Mouse (Mus musculus) megakaryocyte progenitor cell, adult 5-6 weeks (primary cell): ENCODE data around the gene Prph. TPM values are rescaled to one million over a fixed set of nuclear protein-coding genes. Genes with fewer than 3 reads are reported as not detected.
"Not testable (repeated sequence)": the region's sequence is repeated elsewhere in the genome, so short reads cannot be mapped to it uniquely, and the experiment has no call there.

Source experiments
- ATAC-seq: replicated peaks from 2 replicates; pipeline ENCODE4 v1.8.0; 2016; ENCODE audit warnings: mild to moderate bottlenecking, moderate TSS enrichment, inconsistent platforms; ENCODE audit not compliant: poor library complexity
- total RNA-seq, 2 experiments: library from RNA; stranded (forward) in 1 of 2; stranded (reverse) in 1 of 2; fragments of 157-497, 149-512 nt in 1 of 2; fragments of 200-1000 nt in 1 of 2; gene quantifications; 2 replicates each; pipeline versions ENCODE4 v1.2.3 to v1.2.4; 2015 to 2017

Gene Prph
- total RNA-seq, 2 experiments from 2014 or later: 0.07 TPM; not detected in 1

DNA sequence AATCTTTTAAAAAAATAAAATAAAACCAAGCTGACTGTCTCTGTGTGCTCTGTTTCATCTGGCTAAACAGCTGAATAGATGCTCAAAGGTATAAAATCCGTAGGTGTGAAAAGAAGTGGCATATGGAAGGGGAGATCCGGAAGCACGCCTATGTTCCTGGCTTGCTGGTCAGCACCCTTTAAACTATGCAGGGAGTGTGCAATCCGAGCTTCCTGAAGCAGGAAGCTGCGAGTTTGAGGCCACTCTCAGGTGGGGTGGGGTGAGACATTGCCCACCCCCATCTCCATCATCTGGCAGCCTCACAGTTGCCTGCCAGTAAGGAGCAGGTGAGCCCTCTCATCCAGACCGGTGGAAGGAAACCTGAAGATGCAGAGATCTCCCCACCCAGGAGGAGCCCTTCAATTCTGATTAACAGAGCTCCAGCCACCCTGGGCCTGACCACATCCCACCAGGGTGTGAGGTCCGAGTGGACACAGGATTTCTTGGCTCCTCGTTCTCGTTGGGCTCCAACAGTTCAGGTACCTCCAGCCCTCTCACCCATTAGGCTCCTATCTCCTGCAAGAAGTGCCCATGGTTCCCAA lies 19.1 kb downstream of the Prph start, which contains the start of gene Troap:
Gene Troap, plus strand, starts transcription at position 557 of the 581 bp plus-strand sequence.
- no peak for ATAC-seq

DNA sequence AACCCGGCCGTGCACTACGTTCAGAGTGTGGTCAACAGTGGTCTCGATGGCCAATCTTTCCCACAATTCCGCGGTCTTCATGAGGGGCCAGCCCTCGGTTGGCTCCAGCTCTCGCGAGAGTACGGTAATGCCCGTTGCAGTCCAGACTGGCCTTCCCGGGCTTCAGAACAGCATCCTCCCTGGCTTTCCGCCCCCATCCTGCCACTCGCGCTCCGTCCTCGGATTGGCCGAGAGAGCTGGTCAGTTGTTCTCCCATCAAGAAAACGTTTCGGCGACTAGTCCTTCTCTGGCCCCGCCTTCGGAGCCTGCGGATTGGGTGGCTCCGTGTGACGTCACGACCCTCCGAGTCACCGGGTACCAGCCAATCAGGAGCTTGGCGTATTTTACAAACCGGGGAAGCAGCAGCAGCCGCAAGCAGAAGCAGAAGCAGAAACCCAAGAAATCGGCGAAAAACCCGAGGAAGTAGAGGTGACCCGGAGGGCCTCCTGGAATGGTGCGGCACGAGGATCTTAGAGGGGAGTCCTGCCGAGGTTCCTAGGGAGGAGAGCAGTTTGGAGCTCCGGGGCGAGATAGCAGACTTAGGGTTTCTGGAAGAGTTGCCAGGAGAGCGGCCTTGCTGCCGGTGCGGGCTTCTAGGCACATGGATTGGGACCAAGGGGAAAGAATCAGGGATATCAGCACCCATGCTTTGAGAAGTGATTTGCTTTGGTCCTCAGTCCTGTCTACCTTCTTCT lies 19.8 kb downstream of the Prph start:
- ATAC-seq: peak; percentile 96

DNA sequence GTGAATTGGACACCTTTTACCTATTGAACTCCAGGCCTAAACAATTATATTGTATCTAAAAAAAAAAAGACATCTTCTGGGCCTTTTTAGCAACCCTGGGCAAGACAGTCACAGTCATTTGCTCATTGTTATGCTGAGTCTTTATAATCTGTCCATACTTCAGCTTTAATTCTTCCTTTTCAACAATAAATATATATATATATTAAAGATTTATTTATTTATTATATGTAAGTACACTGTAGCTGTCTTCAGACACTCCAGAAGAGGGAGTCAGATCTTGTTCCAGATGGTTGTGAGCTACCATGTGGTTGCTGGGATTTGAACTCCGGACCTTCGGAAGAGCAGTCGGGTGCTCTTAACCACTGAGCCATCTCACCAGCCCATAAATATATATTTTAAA lies 21.0 kb downstream of the Prph start:
- not testable (repeated sequence) for ATAC-seq

DNA sequence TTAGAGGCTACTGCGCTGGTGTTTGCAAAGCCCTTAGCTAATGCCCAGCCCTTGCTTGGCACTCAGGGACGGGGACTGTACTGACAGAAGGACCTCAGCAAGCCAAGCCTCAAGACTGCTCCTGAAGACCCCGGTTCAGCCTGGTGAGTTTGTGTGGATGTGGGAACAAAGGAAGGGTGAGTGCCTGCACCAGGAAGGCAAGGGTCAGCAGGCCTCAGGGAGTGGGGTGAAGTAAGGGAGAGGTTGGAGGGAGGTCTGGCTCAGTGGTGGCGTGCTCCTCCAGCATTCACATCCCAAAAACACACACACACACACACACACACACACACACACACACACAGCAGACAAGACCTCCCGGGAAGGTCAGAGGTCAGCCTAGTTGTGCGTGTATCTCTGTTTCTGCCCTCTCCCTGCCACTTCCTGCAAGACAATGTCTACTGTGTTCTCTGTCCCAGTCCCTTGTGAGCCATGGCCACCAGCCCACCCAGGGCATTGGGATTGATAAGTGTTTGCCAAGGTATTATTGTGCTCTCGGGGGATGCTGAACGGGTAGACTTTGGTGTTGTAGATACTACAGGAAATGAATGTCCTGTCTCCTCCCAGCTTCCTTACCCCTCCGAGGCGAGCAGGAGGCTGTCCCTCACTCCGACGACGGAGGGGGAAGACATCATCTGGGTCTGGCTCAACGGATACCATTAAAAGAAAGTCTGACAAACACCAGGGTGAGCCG lies 23.4 kb downstream of the Prph start:
- no peak for ATAC-seq

DNA sequence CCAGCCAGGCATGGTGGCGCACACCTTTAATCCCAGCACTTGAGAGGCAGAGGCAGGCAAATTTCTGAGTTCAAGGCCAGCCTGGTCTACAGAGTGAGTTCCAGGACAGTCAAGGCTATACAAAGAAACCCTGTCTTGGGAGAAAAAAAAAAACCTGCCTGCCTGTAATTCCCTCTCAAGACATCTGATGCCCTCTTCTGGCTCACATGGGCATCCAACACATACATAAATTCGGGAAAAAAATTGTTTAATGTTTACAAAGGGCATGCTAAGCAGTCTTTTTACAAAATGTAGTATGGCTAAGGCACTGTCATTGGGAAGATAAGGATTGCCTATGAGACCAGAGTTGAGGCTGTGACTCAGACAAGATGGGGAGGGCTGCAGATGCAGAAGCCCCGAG lies 24.8 kb downstream of the Prph start:
- ATAC-seq: no peak

DNA sequence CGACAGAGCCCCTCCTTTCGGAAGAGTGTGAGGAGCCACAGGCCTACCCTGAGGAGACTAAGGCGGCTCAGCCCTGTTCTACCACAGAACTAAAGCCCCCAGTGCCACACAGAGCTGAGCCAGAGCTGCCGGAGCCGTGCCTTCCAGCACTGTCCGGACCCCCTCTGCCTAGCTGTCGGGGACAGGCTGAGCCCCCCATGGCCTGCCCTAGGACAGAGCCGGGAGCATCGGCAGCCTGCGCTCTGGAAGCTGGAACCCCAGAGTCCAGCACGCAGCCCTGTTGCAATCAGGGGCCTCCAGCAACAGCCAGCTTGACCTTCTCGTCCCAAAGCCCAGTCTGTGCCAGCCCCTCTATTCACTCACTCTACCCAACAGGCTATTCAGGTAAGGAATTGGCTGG lies 27.3 kb downstream of the Prph start:
- ATAC-seq: no peak

DNA sequence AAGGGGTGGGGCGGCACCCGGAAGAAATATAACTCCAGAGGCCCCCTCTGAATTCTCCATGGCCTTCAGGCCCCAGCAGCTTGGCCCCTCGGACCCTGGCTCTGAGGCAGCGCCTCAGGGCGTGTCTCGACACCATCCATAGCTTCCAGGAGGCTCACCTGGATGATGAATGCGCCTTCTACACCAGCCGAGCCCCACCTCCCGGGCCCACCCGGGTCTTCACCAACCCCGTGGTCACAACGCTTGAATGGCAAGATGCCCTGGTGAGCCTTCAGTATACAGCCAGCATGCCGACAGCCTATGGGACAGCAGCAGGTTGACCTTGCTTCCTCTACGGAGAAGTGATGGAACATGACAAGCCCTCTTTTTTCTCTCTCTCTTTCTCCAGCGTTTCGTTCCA lies 27.9 kb downstream of the Prph start:
- ATAC-seq: no peak

DNA sequence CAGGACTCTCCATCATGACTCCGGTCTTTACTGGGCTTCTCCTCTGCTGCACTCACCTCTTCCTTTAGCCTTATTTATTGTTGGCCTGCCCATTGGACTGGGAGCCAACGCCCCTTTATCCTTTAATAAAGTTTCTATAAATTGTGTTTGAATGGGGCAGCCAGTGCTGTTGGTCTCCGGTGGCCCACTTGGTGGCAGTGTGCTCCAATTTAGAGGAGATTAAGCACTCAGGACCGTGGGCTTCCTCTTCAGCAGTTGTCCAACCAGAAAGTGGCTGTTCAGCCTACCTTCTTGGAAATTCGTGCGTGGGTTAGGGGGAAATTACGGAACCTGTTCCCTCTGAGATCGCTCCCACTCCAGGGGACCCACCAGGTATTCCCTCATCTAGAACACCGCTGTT lies 28.3 kb downstream of the Prph start:
- ATAC-seq: peak; percentile 70

DNA sequence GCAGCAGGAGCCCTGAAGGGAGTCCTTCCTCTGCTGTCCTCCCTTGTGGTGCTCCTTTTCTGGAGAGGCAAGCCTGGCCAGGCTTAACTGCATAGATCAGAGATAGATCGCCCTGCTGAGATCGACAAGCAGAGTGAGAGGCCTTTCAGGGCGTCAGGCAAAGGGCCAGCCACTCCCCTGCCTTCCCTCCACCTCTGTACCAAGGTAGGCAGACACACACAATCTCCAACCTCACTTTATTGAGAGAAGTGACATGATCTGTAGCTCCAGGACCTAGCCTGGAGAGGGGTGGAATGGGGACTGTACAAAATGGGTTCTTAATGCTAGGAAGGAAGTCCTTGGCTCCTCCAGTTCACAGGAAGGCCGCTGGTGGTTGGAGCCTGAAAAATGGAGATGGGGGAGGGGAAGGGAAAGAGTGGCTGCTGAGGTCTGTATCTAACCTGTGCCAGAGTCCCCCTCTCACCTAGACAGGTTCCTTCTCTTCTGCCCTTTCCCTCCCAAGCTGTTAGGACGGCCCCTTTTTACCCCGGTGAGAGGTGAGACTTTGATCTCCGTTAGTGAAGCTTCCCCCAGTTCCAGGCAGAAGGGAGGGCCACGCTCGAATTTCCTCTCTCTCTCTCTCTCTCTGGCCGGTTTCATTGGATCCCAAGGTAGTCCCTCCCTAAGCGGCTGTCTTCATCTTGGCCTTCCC lies 29.0 kb downstream of the Prph start:
- ATAC-seq: no peak

DNA sequence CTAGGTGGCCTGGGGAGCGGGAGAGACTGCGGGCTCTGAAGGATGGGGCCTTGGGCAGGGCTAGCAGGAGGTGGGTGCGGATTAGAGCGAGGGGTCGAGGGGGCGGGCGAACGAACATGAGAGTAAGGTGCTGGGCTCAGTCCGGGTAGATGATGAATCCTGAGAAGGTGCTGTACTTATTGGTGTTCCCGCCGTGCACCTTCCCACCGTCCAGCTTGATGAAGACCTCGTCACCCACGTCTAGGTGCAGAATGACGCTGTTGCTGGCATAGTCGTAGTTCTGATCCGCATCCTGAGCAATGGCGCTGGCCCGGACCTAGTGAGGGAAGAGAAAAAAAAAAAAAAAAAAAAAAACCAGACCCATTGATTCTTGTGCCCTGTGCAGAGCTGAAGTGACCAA lies 29.6 kb downstream of the Prph start:
- ATAC-seq: no peak

DNA sequence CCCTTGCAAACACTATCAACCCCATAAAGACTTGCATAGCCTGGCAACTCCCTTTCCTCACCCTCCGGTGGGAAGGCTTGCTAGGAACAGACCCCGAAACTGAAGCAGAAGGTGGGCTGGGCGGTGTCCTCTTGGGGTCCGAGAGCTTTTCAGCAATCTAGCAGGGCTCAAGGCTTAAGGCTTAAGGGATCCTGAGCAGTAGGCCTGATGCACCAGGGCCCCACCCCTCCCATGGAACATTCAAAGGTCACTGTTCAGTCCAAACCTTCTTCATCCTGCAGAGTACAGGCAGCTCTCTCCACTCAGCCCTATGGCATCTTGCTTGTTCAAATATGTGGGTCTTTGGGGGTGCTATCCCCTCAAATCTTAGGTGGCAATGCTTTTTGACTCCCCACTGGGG lies 31.0 kb downstream of the Prph start:
- no peak for ATAC-seq

DNA sequence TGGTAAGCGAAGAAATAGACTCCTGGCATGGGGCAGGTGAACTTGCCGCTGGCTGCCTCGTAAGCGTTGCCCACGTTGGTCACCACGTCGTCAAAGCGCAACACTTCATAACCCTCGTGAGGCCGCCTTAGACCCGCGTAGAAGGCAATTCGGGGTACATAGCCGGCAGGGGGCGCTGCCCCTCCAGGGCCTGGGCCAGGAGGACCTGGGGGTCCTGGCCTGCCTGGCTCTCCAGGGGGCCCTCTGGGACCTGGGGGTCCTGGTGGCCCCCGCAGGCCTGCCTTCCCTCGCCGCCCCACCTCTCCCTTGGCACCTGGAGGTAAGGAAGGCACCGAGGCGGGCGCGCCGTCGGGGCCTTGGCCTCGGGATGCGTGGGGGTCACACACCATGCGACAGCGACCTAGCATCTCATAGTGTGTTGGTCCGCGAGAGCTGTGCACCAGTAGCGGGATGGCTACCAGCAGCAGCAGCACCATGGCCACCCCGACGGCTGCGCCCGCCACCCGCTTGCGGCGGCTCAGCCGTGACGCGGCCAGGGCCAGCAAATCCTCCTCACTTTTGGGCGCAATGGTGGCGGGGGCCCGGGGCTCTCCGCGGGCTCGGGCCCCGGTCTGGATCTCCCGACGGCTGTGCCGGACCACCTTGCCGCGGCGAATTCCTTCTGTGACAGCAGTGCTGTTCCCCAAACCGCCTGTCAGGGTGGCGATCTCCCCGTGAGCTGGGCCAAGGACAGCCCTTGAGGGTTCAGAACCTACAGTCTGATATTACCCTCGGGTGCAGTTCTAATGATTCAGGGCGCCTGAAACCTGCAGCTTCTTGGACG lies 32.5 kb downstream of the Prph start, which contains the start of gene C1ql4:
Gene C1ql4, minus strand, starts transcription at position 565 of the 823 bp plus-strand sequence.
- ATAC-seq: peak; percentile 35; the same call in 1 of the 2 replicates

DNA sequence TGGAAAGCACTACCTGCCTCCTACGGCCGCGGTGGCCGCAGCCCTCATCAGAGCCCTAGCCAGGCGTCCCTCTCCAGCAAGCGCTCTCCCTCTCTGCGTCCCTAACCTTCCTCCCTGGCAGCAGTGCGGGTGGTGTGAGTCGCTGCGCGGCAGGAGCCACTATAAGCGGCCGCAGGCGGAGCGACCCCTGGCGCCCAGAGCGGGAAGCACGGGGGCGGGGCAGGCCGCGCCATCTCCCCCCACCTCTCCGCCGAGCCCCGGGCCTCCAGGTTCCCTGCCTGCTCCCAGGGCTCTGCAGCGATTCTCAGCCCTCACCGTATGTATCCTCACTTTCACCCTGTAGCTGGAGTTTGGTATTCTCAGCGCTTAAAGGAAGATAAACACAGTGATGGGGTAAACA lies 33.3 kb downstream of the Prph start:
- peak; percentile 92 for ATAC-seq

DNA sequence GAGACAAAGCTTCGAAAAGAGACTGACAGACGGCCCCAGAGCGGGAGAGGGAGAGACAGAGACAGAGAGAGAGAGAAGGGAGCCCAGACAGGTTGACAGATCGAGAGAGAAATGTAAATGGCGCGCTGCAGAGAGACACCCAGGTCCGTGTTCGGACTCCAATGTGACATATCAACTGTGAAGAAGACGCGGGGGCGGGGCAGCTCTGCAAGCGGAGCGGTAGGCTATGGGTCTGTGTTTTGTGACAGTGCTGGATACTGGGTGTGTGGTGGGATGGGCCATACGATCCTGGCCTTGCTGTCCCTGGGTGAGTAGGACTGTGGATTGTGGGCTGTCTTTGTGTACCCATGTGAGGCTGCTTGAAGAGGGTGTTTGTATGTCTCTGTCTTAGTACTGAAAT lies 34.1 kb downstream of the Prph start:
- no peak for ATAC-seq

DNA sequence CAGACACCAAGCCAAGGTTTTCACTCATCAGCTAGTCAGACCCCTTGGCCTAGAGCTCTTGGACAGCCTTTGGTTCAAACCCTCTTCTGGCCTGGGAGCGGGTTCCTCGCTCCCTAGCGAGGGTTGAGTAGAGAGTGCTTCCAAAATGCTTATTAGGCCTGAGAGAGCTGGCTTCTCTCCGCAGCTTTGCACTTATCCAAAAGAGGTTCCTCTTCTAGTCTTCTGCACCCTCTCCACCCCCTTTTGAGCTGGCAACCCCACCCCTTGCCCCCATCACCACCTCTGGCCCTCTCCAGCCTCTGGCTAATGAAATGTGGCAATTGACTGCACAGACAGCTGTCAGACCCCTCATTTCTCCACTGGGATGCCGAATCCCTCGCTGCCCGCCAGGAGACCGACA lies 37.9 kb downstream of the Prph start, which contains the start of gene Dnajc22:
Gene Dnajc22, plus strand, starts transcription at position 301 of the 400 bp plus-strand sequence.
- ATAC-seq: no peak

DNA sequence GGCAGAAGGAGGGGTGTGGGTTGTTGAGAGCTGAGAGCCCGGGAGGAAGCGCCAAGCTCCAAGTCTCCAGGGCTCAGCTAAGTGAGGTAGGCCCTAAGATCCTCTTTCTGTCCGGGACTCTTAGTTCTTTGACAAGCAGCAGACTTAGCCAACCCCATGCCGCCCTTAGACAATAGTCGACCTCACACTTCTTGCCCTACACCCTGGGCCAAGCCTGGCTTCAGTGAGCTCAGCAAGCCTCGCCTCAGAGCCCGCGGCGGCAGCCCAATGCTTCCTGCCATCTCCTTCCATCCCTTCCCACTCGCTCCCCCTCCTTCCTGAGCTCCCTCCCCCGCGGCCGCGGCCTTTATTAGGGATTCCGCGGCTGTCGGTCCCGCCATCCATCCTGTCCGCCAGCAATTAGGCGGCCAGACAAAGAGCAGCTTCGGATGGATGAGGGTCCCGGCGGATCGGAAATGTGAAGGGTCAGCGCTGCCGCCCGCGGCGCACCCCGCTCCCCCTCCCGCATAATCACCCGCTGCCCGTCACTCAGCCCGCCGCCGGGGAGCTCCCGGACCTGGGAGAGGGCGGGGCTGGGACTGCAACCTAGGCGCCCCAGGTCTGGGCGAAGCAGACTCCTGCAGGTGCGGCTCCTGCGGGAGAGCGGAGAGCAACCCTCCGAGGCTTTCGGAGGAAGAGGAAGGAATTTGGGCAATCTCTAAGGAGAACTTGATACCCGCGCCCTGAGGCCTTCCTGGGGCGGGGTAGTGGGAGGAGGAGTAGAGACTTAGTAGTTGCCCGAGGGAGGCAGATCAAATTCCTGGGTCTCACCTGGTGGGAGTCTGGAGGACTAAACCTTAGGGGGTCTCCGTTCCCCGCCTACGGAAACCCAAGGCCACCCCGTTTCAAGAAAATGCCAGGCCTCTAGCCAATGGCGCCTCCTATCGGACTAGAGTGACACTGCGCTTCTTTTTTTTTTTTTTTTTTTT lies 38.6 kb downstream of the Prph start:
- ATAC-seq: peak; percentile 71

DNA sequence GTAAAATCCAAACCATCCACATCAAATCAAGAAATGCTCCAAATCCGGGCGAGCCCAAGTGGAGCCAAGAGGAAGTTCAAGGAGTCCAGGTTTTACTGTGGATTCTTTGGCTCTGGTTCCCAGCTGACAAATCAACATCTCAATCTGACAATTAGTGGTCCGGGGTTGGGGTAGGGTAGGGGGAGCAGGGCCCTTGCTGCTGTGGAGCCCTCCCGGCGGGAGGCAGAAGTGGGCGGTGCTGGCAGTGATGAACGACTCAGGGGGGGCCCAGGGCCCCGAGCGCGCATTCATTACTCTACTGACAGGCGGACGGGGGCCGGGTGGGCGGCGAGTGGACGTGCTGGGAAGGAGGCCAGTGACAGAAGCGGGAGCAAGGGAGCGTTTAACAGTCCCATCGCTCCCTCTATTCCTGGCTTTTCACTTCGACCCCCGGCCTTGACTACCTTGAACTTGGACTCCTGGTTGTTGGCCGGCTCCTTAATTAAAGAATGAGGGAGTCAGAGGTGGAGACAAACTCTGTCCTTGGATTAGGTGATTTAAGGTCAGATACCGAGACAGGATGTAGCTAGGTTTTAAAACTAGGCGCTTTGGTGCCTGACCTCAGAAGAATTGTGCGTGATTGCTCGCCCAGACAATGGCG lies 39.8 kb downstream of the Prph start:
- ATAC-seq: no peak

DNA sequence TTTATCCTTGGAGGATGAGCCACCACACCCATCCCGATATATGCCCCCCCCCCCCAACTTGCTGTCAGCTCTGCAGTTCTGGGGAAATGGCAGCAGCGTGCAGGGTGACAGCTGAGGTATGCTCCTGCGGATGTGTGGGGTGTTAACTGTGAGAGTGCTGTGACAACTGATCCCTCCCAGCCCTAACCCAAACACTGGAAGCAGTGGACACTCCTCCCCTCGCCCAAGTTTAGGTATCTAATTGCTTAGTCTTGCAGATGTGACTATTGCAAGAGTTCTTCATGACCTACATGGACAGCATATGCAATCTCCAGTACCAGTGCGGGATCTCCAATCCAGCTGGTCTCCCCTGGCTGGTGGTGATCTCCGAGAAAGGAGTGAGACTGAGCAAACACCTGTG lies 40.4 kb downstream of the Prph start:
- no peak for ATAC-seq
